Mouse (Mus musculus) neural tube, embryonic 11.5 days (tissue): ENCODE data around the gene Fat1. TPM values are rescaled to one million over a fixed set of nuclear protein-coding genes. Genes with fewer than 3 reads are reported as not detected.
A peak's percentile ranks its signal among the peaks of the same experiment; 100 is the strongest.

Experiments used
- ATAC-seq: fragments of 200-750 bp; cut with Nextera tagmentation; 2 replicates; pipeline ENCODE4 v1.8.0; 2017; ENCODE audit warnings: moderate number of reproducible peaks, mild to moderate bottlenecking, moderate TSS enrichment, moderate library complexity; ENCODE audit not compliant: insufficient read depth, low FRiP score, low TSS enrichment
- DNase-seq: peaks from one replicate; pipeline ENCODE4 v3.0.0-alpha.2; 2015; ENCODE audit warnings: low spot score
- H3K27ac ChIP-seq: fragments of 300-500 bp; sonication (generic); 2 replicates; pipeline ENCODE4 v1.5.1; 2014; ENCODE audit warnings: low read depth, mild to moderate bottlenecking, low read length
- H3K27me3 ChIP-seq: fragments of 300-500 bp; sonication (generic); 2 replicates; pipeline ENCODE4 v1.6.1; 2014; ENCODE audit warnings: mild to moderate bottlenecking, low read length, mixed read lengths; ENCODE audit not compliant: control insufficient read depth, insufficient read depth
- H3K36me3 ChIP-seq: fragments of 300-500 bp; sonication (generic); 2 replicates; pipeline ENCODE4 v1.6.1; 2014; ENCODE audit warnings: mild to moderate bottlenecking, low read length, moderate library complexity, mixed read lengths; ENCODE audit not compliant: control insufficient read depth, insufficient read depth
- H3K4me1 ChIP-seq: fragments of 300-500 bp; sonication (generic); 2 replicates; pipeline ENCODE4 v1.6.1; 2014; ENCODE audit warnings: low read length, mixed read lengths; ENCODE audit not compliant: control insufficient read depth, insufficient read depth
- H3K4me2 ChIP-seq: fragments of 300-500 bp; sonication (generic); 2 replicates; pipeline ENCODE4 v1.6.1; 2014; ENCODE audit warnings: low read depth, mild to moderate bottlenecking, moderate library complexity
- H3K4me3 ChIP-seq: fragments of 300-500 bp; sonication (generic); 2 replicates; pipeline ENCODE4 v1.5.1; 2014; ENCODE audit warnings: low read depth, low read length
- H3K9ac ChIP-seq: fragments of 300-500 bp; sonication (generic); 2 replicates; pipeline ENCODE4 v1.6.1; 2014; ENCODE audit warnings: mild to moderate bottlenecking, low read length
- H3K9me3 ChIP-seq: fragments of 300-500 bp; sonication (generic); 2 replicates; pipeline ENCODE4 v1.6.1; 2016; ENCODE audit warnings: low read length; ENCODE audit not compliant: control insufficient read depth
- WGBS: fragments of 180-500 bp; shearing (Covaris S2); extraction: QIAGEN DNeasy Blood & Tissue Kit; methylation state at CpG from one replicate; pipeline ENCODE4 v1.1.7; 2014; 5-methylcytosine and 5-hydroxymethylcytosine counted together
- polyA plus RNA-seq: library from polyadenylated mRNA; unstranded; fragments of >200 nt; fragmentation: Nextera tagmentation; extraction: Ambion mirVana; gene quantifications from 2 replicates; pipeline ENCODE4 v1.2.1, GENCODE M21; 2014

Fat1 gene
- polyA plus RNA-seq: 23.3 and 23.4 TPM in 2 replicates

DNA sequence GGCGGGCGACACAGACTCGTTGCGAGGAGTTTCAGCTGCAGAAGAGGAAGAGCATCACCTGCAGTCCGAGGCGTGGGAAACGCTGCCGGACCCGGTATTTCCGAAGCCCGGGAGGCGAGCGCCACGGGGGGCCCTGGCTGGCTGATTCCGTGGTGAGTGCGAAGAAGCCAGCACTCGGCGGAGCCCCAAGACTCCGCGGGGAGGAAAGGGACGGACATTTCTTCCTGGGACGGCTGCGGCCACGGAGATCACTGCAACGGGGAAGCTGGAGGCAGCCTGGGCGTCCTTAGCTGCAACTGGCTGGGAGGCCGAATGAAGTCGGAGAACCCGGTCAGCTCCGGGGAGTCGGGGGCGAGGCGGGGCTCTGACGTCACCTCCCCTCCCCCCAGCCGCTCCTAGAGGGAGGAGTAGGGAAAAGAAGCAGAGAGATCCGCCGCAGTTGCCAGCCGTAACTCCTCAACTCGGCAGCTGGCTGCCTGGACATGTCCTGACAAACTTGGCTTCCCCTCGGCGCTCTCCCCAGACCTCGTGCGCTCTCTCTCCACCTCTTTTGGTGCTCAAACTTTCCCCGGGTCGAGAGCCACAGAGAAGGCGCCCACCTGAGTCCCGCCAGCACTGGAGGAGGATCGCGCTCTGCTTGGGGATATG lies at the start of gene Fat1:
Fat1 (plus strand) TSS at position 598 of the 648 bp plus-strand sequence.
- peaks cover 3% of the 10 kb centered on the region; the same call in 1 of the 2 replicates for H3K4me1 ChIP-seq
- peak; percentile 63 for ATAC-seq
- H3K4me2 ChIP-seq: peak within 1 kb of the TSS; percentile 56
- H3K27me3 ChIP-seq: no peaks in the 10 kb centered on the region
- no peaks in the 10 kb centered on the region for H3K9me3 ChIP-seq
- under 1% methylated on average over 49 of the region's 49 CpGs for WGBS
- H3K27ac ChIP-seq: peak within 1 kb of the TSS; percentile 36
- H3K4me3 ChIP-seq: peak within 1 kb of the TSS; percentile 66
- H3K9ac ChIP-seq: peak within 1 kb of the TSS; percentile 55
- peak; percentile 92 for DNase-seq
- no peaks in the 10 kb centered on the region for H3K36me3 ChIP-seq

DNA sequence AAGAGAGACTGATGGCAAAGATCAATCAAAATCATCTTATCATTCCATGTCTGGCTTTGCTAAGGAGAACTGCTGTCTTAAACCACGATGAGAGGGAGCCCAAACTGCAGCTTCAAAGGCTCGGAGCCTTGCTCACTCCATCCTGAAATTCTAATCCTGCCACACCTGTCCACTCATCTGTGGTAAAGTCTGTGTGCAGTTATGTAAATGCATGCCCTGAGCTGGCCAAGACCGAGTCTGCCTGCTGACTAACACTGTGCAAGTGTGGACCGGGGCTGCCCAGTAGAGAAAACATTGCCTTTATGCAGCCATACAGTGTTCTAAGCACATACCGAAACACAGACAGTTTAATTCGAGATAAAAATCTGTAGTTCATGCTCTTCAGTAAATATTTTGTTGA lies 40.6 kb upstream of the Fat1 start:
- WGBS: 84% methylated on average over 6 of the region's 6 CpGs
- no peak overlapping the region for H3K27ac ChIP-seq
- H3K4me3 ChIP-seq: no peak overlapping the region

DNA sequence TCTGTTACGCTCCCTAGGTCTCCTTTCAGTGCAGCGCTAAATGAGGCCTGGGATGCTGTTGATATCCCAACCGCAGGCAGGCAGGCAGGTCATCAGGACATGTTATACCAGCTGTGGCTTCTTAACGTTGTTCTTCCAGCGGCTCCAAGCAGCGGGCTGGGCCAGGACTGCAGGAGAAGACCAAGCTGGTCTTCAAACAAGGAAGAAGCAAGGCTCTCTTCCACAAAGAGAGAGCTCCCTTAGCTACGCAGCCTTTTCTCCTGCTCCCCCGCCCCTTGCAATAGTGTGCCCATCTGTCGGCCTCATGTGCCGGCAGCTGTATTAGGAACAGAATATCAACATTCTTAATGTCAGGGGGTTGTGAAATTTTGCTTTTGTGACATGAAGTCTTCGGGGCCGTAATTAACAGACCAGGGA lies 35.7 kb upstream of the Fat1 start:
- Histone ChIP-seq H3K27me3 (no peaks in the 10 kb centered on the region), H3K4me2 (no peak overlapping the region), H3K9me3 (no peaks in the 10 kb centered on the region), H3K27ac (no peak overlapping the region), H3K36me3 (no peaks in the 10 kb centered on the region), H3K4me1 (no peaks in the 10 kb centered on the region), H3K4me3 (no peak overlapping the region), H3K9ac (0 out of 2 replicates have a peak overlapping the region, but pooled peaks have one; percentile 2)
- DNase-seq (peak; percentile 46), ATAC-seq (peak; percentile 68; the same call in 1 of the 2 replicates)
- 39% methylated on average over 12 of the region's 12 CpGs for WGBS

More for the DNA sequence above, 40.6 kb upstream of the Fat1 start:
- Histone ChIP-seq H3K27me3 (no peaks in the 10 kb centered on the region), H3K4me1 (no peaks in the 10 kb centered on the region), H3K9ac (no peak overlapping the region), H3K36me3 (no peaks in the 10 kb centered on the region), H3K4me2 (no peak overlapping the region), H3K9me3 (no peaks in the 10 kb centered on the region)
- DNase-seq (no peak), ATAC-seq (no peak)

DNA sequence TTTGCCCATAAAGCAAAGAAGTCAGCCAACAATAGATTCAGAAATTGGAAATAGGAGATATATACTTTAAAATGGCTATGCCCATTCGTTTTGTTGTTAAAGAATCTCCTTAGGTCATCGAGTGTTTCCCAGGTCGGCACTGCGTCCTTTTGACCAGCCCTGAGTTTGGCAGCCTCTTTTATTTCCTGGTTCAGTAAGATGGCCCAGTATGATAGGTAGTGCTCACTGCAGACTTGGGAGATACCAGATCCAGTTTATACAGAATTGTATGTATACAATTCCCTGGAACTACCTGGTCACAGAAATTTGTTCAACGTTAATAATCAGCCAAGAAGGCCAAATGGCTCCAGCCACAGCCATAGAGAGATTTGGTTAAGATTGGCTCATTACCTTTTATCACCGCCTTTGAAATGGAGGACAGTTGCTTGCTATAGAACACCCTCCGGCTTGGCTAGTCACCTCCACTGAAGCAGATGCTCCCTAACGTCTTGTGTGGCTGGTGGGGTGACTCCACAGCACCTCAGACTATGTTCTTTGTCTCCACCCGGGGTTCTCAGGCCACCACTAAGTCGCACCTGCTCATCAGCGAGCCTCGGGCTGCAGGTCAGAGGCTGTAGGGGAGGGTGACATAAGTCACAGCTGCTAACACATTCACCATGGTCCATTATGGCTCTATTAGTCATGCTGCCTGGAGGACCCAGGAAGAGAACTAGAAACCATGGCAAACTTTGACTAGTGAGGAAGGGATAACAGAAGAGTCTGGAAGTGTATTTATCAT lies 23.9 kb upstream of the Fat1 start:
- Histone ChIP-seq H3K27ac (no peak overlapping the region), H3K36me3 (no peaks in the 10 kb centered on the region), H3K4me1 (no peaks in the 10 kb centered on the region), H3K4me2 (no peak overlapping the region), H3K27me3 (no peaks in the 10 kb centered on the region), H3K9ac (no peak overlapping the region), H3K4me3 (no peak overlapping the region), H3K9me3 (no peaks in the 10 kb centered on the region)
- ATAC-seq: no peak
- no peak for DNase-seq
- WGBS: 62% methylated on average over 12 of the region's 12 CpGs

DNA sequence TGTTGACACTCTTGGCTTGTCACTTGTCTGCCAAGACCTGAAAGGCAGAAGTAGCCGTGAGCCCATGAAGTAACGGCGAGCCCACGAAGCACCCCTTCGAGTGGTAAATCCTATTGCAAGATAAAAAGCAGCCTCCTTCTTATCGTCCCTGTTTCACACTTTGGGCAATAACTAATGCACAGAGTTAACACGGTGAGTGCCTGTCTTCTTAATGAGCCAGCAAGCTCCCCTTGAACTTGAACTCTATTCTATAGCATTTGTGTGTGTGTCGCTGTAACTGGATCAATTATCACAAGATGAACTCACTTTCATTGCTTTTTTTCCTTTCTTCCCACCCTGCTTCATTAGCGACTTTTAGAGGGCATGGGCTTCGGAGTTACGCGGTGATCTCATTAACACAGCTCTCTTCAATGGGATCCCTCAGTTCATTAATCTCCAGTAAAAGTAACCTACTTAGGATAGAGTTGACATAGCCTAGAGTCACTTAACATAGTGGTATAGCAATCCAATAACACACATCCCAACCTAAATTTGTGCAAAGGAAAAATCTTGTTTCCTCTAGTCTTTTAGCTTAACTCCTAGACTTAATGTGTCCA lies 15.7 kb upstream of the Fat1 start:
- H3K27me3 ChIP-seq: no peaks in the 10 kb centered on the region
- no peak for ATAC-seq

DNA sequence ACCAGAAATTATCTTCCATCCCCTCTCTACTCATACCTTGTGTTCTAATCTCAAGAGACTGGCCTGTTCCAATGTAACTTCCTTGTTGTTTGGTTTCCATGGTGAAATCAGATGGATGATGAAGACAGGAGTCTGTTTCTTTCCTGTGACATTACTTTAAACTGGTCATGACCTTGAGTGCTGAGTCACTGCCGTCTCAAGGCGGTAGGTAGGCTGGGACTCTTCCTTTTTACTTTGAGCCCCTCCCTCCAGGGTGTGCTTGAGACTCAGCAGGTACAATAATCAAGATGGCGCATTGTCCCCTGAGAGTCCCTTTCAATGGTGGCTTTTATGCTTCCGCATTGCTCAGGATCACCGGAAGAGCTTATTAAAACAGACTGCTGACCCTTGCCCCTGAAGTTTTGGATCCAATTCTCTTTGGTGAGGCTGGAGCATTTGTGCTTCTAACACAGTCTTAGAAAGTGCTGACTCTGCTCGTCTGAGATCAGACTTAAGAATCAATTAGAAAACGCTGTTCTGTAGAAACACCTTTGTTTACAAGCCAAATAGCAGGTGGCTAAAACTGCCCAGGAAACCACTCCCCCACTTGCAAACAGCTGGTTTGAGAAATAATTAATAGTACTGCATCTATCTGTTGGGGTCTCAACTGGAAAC lies 14.7 kb upstream of the Fat1 start:
- ATAC-seq (no peak), DNase-seq (no peak)
- 72% methylated on average over 7 of the region's 7 CpGs for WGBS
- H3K4me2 ChIP-seq: no peak overlapping the region
- H3K36me3 ChIP-seq: no peaks in the 10 kb centered on the region
- H3K4me3 ChIP-seq: no peak overlapping the region
- no peaks in the 10 kb centered on the region for H3K27me3 ChIP-seq
- no peak overlapping the region for H3K27ac ChIP-seq
- no peak overlapping the region for H3K9ac ChIP-seq
- no peaks in the 10 kb centered on the region for H3K4me1 ChIP-seq
- no peaks in the 10 kb centered on the region for H3K9me3 ChIP-seq

More for the DNA sequence above, 15.7 kb upstream of the Fat1 start:
- H3K9me3 ChIP-seq: no peaks in the 10 kb centered on the region
- no peak overlapping the region for H3K9ac ChIP-seq
- no peaks in the 10 kb centered on the region for H3K4me1 ChIP-seq
- no peak overlapping the region for H3K4me2 ChIP-seq
- H3K27ac ChIP-seq: no peak overlapping the region
- WGBS: 93% methylated on average over 12 of the region's 12 CpGs
- DNase-seq: no peak
- H3K4me3 ChIP-seq: no peak overlapping the region
- H3K36me3 ChIP-seq: no peaks in the 10 kb centered on the region

DNA sequence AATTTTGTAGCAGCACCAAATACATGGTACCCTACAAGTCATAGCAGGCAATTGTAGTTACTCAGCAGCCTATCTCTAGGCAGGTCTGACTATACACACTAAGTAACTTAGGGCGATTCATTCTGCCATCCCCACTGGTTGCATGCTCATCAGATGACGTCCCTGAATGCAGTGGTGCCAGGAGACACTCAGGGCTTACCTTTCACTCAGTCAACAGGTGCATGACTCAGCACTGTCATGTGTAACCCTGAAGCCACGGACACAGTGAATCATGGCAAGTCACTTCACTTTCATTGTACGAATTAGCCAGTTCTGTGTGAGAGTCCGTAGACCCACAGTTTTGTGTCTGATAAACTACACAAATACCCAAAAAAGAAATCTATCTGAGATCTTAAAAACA lies 10.3 kb upstream of the Fat1 start:
- H3K4me3 ChIP-seq: no peak overlapping the region
- no peaks in the 10 kb centered on the region for H3K9me3 ChIP-seq
- no peaks in the 10 kb centered on the region for H3K36me3 ChIP-seq
- H3K4me1 ChIP-seq: no peaks in the 10 kb centered on the region
- ATAC-seq (no peak), DNase-seq (no peak)
- H3K27me3 ChIP-seq: no peaks in the 10 kb centered on the region
- no peak overlapping the region for H3K4me2 ChIP-seq
- WGBS: 91% methylated on average over 5 of the region's 5 CpGs
- no peak overlapping the region for H3K9ac ChIP-seq
- no peak overlapping the region for H3K27ac ChIP-seq

DNA sequence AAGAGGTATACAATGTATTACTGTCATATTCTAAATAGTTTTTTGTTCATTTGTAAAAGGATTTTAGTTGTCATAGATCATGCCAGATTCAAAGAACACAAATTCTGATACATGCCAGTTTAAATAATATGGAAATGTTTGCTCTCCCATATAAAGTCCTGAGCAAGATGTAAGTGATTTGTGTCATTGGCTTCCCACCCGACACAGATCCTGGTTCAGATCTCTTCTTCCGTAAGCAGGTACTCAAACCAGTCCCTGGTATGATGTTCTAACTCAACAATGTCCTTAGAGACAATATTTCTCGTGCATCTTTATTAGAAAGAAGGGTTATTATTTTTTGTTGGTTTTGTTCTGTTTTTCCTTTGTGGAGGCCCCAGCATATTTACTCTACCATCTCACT lies 5.2 kb upstream of the Fat1 start:
- ATAC-seq (no peak), DNase-seq (no peak)
- WGBS: 86% methylated on average over 3 of the region's 3 CpGs

More for the DNA sequence above, 5.2 kb upstream of the Fat1 start:
- no peak overlapping the region for H3K4me2 ChIP-seq
- H3K4me1 ChIP-seq: peaks cover 3% of the 10 kb centered on the region; the same call in 1 of the 2 replicates
- no peaks in the 10 kb centered on the region for H3K27me3 ChIP-seq
- H3K9me3 ChIP-seq: no peaks in the 10 kb centered on the region
- H3K36me3 ChIP-seq: no peaks in the 10 kb centered on the region
- H3K9ac ChIP-seq: no peak overlapping the region
- no peak overlapping the region for H3K27ac ChIP-seq
- H3K4me3 ChIP-seq: no peak overlapping the region
